Comparison of ENCODE assay signal across 8 mouse cellular contexts in genomic region chr2:118846246-118846645, GRCm38 (mm10). TPM values are rescaled to one million over a fixed set of nuclear protein-coding genes. Genes with fewer than 3 reads are reported as not detected.
DNase-seq lines count a peak whose midpoint lies in the region; ATAC-seq and TF ChIP-seq lines count a peak whose summit lies in the region.

No protein-coding gene starts in this region.

- no peak overlapping the region for H3K9ac ChIP-seq in hindbrain, postnatal 0 days (replicated peaks; ENCODE audit: low read length)
- no peak overlapping the region for H3K9ac ChIP-seq in CH12.LX (ENCODE audit: insufficient read depth, low read depth)
- H3K9ac ChIP-seq in midbrain, embryonic 16.5 days (ENCODE audit: low read depth, low read length) = no peak overlapping the region

- in situ Hi-C loops in CH12.LX (cut with MboI; ENCODE audit: low pct_ligation_motif_present, low pct_unique_long_range_greater_than_20kb, low sequenced_read_pairs) = no loop called here

- no peaks in the 10 kb centered on the region for H3K36me3 ChIP-seq in hindbrain, postnatal 0 days (ENCODE audit: insufficient read depth, low read length)
- no peaks in the 10 kb centered on the region for H3K36me3 ChIP-seq in hindbrain, embryonic 10.5 days
- no peaks in the 10 kb centered on the region for H3K36me3 ChIP-seq in CH12.LX (replicated peaks in 1 of 2; ENCODE audit: control insufficient read depth in 1 of 2, insufficient read depth in 1 of 2, low read length in 1 of 2)
- no peaks in the 10 kb centered on the region for H3K36me3 ChIP-seq in midbrain, embryonic 16.5 days (ENCODE audit: control insufficient read depth, insufficient read depth, low read length)

- H3K4me1 ChIP-seq in hindbrain, postnatal 0 days (ENCODE audit: insufficient read depth, low read length) = no peaks in the 10 kb centered on the region
- H3K4me1 ChIP-seq in hindbrain, embryonic 10.5 days (replicated peaks) = 0 out of 2 replicates have a peak, but pooled peaks cover 3% of the 10 kb centered on the region
- peaks cover 10 to 18% of the 10 kb centered on the region in 2 experiments for H3K4me1 ChIP-seq in CH12.LX (ENCODE audit: control insufficient read depth in 1 of 2, insufficient read depth in 2 of 2)
- H3K4me1 ChIP-seq in midbrain, embryonic 16.5 days (ENCODE audit: control insufficient read depth, insufficient read depth, low read length) = no peaks in the 10 kb centered on the region

- TF ChIP-seq RAD21 in CH12.LX (IDR thresholded peaks at IDR 0.05; ENCODE audit: low read depth, low read length) = no peak; the same call in 1 of the 2 replicates

- ATAC-seq in hindbrain, postnatal 0 days = peak; percentile 45; the same call in 1 of the 2 replicates
- peak; percentile 55 for ATAC-seq in megakaryocyte progenitor cell, adult 5-6 weeks (replicated peaks; ENCODE audit: poor library complexity)
- no peak for ATAC-seq in midbrain, embryonic 16.5 days

- H3K9me3 ChIP-seq in hindbrain, postnatal 0 days (ENCODE audit: low read length) = no peaks in the 10 kb centered on the region
- H3K9me3 ChIP-seq in hindbrain, embryonic 10.5 days = no peaks in the 10 kb centered on the region
- peaks cover 4% of the 10 kb centered on the region for H3K9me3 ChIP-seq in CH12.LX (replicated peaks; ENCODE audit: low read length)
- H3K9me3 ChIP-seq in midbrain, embryonic 16.5 days (replicated peaks; ENCODE audit: control insufficient read depth, low read length, poor library complexity, severe bottlenecking) = no peaks in the 10 kb centered on the region

- H3K27me3 ChIP-seq in hindbrain, postnatal 0 days (ENCODE audit: insufficient read depth, low read length) = no peaks in the 10 kb centered on the region
- no peaks in the 10 kb centered on the region for H3K27me3 ChIP-seq in hindbrain, embryonic 10.5 days (ENCODE audit: insufficient read depth, poor library complexity, severe bottlenecking)
- no peaks in the 10 kb centered on the region for H3K27me3 ChIP-seq in CH12.LX (replicated peaks)
- H3K27me3 ChIP-seq in midbrain, embryonic 16.5 days (ENCODE audit: control insufficient read depth, insufficient read depth, low read depth, low read length) = no peaks in the 10 kb centered on the region

- H3K4me3 ChIP-seq in hindbrain, postnatal 0 days (ENCODE audit: low read length) = no peak overlapping the region
- H3K4me3 ChIP-seq in hindbrain, embryonic 10.5 days = no peak overlapping the region
- no peak overlapping the region for H3K4me3 ChIP-seq in CH12.LX (replicated peaks in 1 of 3; ENCODE audit: low read depth in 2 of 3, low read length in 2 of 3, poor library complexity in 1 of 3)
- H3K4me3 ChIP-seq in midbrain, embryonic 16.5 days (ENCODE audit: low read depth, low read length) = no peak overlapping the region

- no peaks in the 10 kb centered on the region for H3K79me2 ChIP-seq in CH12.LX (replicated peaks; ENCODE audit: control insufficient read depth, extremely low read depth, insufficient read depth, poor library complexity, severe bottlenecking)

- no peak overlapping the region for H3K4me2 ChIP-seq in hindbrain, postnatal 0 days (ENCODE audit: low read depth, low read length)
- no peak overlapping the region for H3K4me2 ChIP-seq in CH12.LX (ENCODE audit: insufficient read depth, low read depth, poor library complexity, severe bottlenecking)
- H3K4me2 ChIP-seq in midbrain, embryonic 16.5 days (ENCODE audit: low read length) = no peak overlapping the region

- H3K27ac ChIP-seq in hindbrain, postnatal 0 days = no peak overlapping the region
- no peak overlapping the region for H3K27ac ChIP-seq in hindbrain, embryonic 10.5 days
- no peak overlapping the region for H3K27ac ChIP-seq in CH12.LX (ENCODE audit: insufficient read depth, low read depth)
- H3K27ac ChIP-seq in midbrain, embryonic 16.5 days (ENCODE audit: low read length) = no peak overlapping the region

- WGBS in hindbrain, postnatal 0 days = 44% methylated on average over 7 of the region's 7 CpGs
- WGBS in hindbrain, embryonic 10.5 days = 66% methylated on average over 7 of the region's 7 CpGs
- WGBS in midbrain, embryonic 16.5 days = 59% methylated on average over 7 of the region's 7 CpGs

- dilution Hi-C loops in CH12.LX (cut with MboI; ENCODE audit: extremely low pct_ligation_motif_present, extremely low pct_unique_long_range_greater_than_20kb, low sequenced_read_pairs) = no loop called here

- DNase-seq in hindbrain, postnatal 0 days (ENCODE audit: low spot score) = peak; percentile 60
- DNase-seq in hindbrain, embryonic 10.5 days (ENCODE audit: low spot score) = no peak
- DNase-seq in CH12.LX (ENCODE audit: extremely low read depth) (peak; percentile 5), MN1 (ENCODE audit: low spot score) (no peak)
- DNase-seq in kidney, adult 8-10 months = peak; percentile 62 to 66
- no peak for DNase-seq in embryo, embryonic 10.5 days (ENCODE audit: low spot score)

- no peak for TF ChIP-seq CTCF in hindbrain, postnatal 0 days (IDR thresholded peaks at IDR 0.05; ENCODE audit: low read depth)
- 0 out of 4 replicates have a peak, but pooled peaks of 1 of the 2 experiments have one; percentile 10 for TF ChIP-seq CTCF in CH12.LX (conservative IDR thresholded peaks at IDR 0.05 in 1 of 2, IDR thresholded peaks at IDR 0.05 in 1 of 2; ENCODE audit: low read depth in 2 of 2, low read length in 2 of 2)

- TF ChIP-seq EP300 in CH12.LX (IDR thresholded peaks at IDR 0.05; ENCODE audit: low read length) = no peak

- TF ChIP-seq POLR2A in CH12.LX (IDR thresholded peaks at IDR 0.05; ENCODE audit: low read depth, low read length) = no peak

TF ChIP-seq in CH12.LX, 34 proteins besides CTCF, POLR2A, EP300 and RAD21:
- no peak for TF ChIP-seq GABPA (IDR thresholded peaks at IDR 0.05; ENCODE audit: insufficient replicate concordance, low read depth, low read length)
- TF ChIP-seq BHLHE40 (IDR thresholded peaks at IDR 0.05; ENCODE audit: low read depth, low read length) = no peak
- TF ChIP-seq MXI1 (IDR thresholded peaks at IDR 0.05; ENCODE audit: low read depth, low read length) = no peak
- TF ChIP-seq HCFC1 (IDR thresholded peaks at IDR 0.05; ENCODE audit: low read depth, low read length) = no peak
- TF ChIP-seq NRF1 (IDR thresholded peaks at IDR 0.05; ENCODE audit: low read depth, low read length) = no peak
- no peak for TF ChIP-seq MYC (IDR thresholded peaks at IDR 0.05; ENCODE audit: low read depth, low read length)

RNA-seq across cellular contexts. Expression of gene Ivd, which starts 15.5 kb away (rescaled TPM):
- 68.2 and 101 TPM in 2 replicates for total RNA-seq in hindbrain, postnatal 0 days (2014; rRNA removed)
- 61.7 and 68.7 TPM in 2 replicates for polyA plus RNA-seq in hindbrain, postnatal 0 days (2015; fragmentation: Nextera tagmentation; extraction: Ambion mirVana)
- 59.4 and 65.9 TPM in 2 replicates for polyA plus RNA-seq in hindbrain, embryonic 10.5 days (2016; fragmentation: Nextera tagmentation; extraction: Ambion mirVana)
- 28.4 and 29.3 TPM in 2 replicates for total RNA-seq in CH12.LX (2012; rRNA removed)
- 25.5 and 30.0 TPM in 2 replicates for total RNA-seq in CH12.LX (2014; rRNA removed)
- polyA plus RNA-seq in CH12.LX (2012; ENCODE audit: insufficient read length, low read depth) = 27.6 and 34.5 TPM in 2 replicates
- 25.9 and 29.6 TPM in 2 replicates for total RNA-seq in megakaryocyte progenitor cell, adult 5-6 weeks (2015)
- 37.4 and 39.7 TPM in 2 replicates for total RNA-seq in megakaryocyte progenitor cell, adult 5-6 weeks (2017)
- 38.6 and 46.3 TPM in 2 replicates for polyA plus RNA-seq in midbrain, embryonic 16.5 days (2015; fragmentation: Nextera tagmentation; extraction: Ambion mirVana)

RNA-seq across cellular contexts. Expression of gene Knstrn, which starts 32.4 kb away (rescaled TPM):
- 5.5 and 8.6 TPM in 2 replicates for total RNA-seq in hindbrain, postnatal 0 days (2014; rRNA removed)
- 16.5 and 21.6 TPM in 2 replicates for polyA plus RNA-seq in hindbrain, postnatal 0 days (2015; fragmentation: Nextera tagmentation; extraction: Ambion mirVana)
- polyA plus RNA-seq in hindbrain, embryonic 10.5 days (2016; fragmentation: Nextera tagmentation; extraction: Ambion mirVana) = 148 and 160 TPM in 2 replicates
- total RNA-seq in CH12.LX (2012; rRNA removed) (72.9 and 82.1 TPM in 2 replicates), CH12.LX (2014; rRNA removed) (72.9 and 76.6 TPM in 2 replicates)
- 97.2 and 108 TPM in 2 replicates for polyA plus RNA-seq in CH12.LX (2012; ENCODE audit: insufficient read length, low read depth)
- total RNA-seq in megakaryocyte progenitor cell, adult 5-6 weeks (2015) = 50.8 and 55.8 TPM in 2 replicates
- 215 and 245 TPM in 2 replicates for total RNA-seq in megakaryocyte progenitor cell, adult 5-6 weeks (2017)
- 13.8 TPM in 2 replicates for polyA plus RNA-seq in midbrain, embryonic 16.5 days (2015; fragmentation: Nextera tagmentation; extraction: Ambion mirVana)

RNA-seq across cellular contexts. Expression of gene Bahd1, which starts 53.9 kb away (rescaled TPM):
- 24.5 and 25.2 TPM in 2 replicates for total RNA-seq in hindbrain, postnatal 0 days (2014; rRNA removed)
- 4.8 and 5.9 TPM in 2 replicates for polyA plus RNA-seq in hindbrain, postnatal 0 days (2015; fragmentation: Nextera tagmentation; extraction: Ambion mirVana)
- polyA plus RNA-seq in hindbrain, embryonic 10.5 days (2016; fragmentation: Nextera tagmentation; extraction: Ambion mirVana) = 4.4 TPM in 2 replicates
- total RNA-seq in CH12.LX (2012; rRNA removed) (28.7 and 32.1 TPM in 2 replicates), CH12.LX (2014; rRNA removed) (14.1 and 15.3 TPM in 2 replicates)
- 37.5 and 37.8 TPM in 2 replicates for polyA plus RNA-seq in CH12.LX (2012; ENCODE audit: insufficient read length, low read depth)
- total RNA-seq in megakaryocyte progenitor cell, adult 5-6 weeks (2015) = 6.0 and 6.5 TPM in 2 replicates
- total RNA-seq in megakaryocyte progenitor cell, adult 5-6 weeks (2017) = 4.9 and 7.1 TPM in 2 replicates
- 6.4 and 6.9 TPM in 2 replicates for polyA plus RNA-seq in midbrain, embryonic 16.5 days (2015; fragmentation: Nextera tagmentation; extraction: Ambion mirVana)

Comparison
In these comparisons a context has a peak if more than half of its experiments do, and no peak if none do; other contexts are left out.
1. DNase-seq: peak in hindbrain, postnatal 0 days (single experiment), CH12.LX (single experiment) and kidney, adult 8-10 months (2 of 2); none in hindbrain, embryonic 10.5 days (single experiment), embryo, embryonic 10.5 days (single experiment) and MN1 (single experiment).